Mouse (Mus musculus): ENCODE results near the gene Arhgap45.
"Not testable (repeated sequence)": the region's sequence is repeated elsewhere in the genome, so short reads cannot be mapped to it uniquely, and the experiment has no call there.

Arhgap45 gene

DNA sequence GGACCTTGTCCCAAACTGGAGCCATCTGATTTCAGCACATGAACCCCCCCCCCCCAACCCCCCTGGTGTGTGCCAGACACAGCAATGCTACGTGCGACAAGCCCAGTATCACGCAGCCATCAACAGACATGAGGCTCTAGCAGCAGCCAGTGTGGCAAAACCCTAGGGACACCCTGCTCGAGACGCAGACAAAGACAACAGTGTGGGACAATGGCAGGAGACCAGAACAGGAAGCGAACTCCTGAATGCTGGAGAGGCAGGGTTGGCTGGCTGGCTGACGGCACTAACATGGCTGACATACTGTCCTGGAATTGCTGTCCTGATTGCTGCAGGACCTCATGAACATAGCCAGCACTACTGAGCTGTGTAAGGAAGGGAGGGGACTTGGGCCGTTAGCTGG, 18.7 kb downstream of the Arhgap45 start:
- DNase-seq (ENCODE audit: low spot score) = no peak

- DNase-seq (ENCODE audit: low spot score) = no peak
These were observed 19.2 kb downstream of the Arhgap45 start for GRCm38 (mm10) chr10:80035686-80036085.

GRCm38 (mm10) chr10:80036832-80037231, 20.4 kb downstream of the Arhgap45 start:
- no peak for DNase-seq (ENCODE audit: low spot score)

GRCm38 (mm10) chr10:80039559-80039979, 23.1 kb downstream of the Arhgap45 start, which contains the start of gene Polr2e:
TSS of gene Polr2e (minus strand) at chr10:80039795.
- peak; percentile 96 for DNase-seq (ENCODE audit: low spot score)

GRCm38 (mm10) chr10:80041409-80042060, 25.1 kb downstream of the Arhgap45 start:
- DNase-seq (ENCODE audit: low spot score) = not testable (repeated sequence)

DNA sequence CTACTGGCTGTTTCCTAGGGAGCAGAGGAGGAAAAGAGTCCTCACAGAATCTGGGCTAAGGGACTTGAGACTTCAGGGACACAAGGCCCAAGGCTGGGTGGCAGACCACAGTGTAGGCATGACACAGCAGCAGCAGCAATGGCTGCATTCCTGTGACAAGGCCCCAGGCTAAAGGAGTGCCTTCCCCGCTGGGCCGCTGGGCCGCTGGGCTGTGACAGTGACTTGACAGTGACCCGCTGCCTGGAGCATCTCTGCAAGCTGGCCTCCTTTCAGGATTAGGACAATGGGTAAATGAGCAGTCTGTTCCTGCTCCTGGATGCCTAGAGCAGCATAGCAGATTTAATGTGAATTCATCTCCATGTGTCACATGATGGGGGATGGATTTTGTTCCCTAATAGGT, 27.6 kb downstream of the Arhgap45 start:
- DNase-seq (ENCODE audit: low spot score) = no peak

DNA sequence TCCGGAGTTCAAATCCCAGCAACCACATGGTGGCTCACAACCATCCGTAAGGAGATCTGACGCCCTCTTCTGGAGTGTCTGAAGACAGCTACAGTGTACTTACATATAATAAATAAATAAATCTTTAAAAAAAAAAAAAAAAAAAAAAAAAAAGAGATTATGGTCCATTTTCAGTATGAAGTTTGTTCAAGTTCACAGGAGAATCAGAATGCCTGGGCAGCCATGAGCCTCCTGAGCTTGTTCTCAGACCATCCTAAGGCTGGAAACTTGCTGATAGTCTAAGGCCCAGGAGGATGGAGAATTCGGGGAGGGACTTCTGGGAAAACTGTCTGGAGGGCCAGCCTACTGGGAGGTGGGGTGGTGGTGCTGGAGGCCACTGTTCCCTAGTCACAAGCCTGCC, 28.9 kb downstream of the Arhgap45 start:
- DNase-seq (ENCODE audit: low spot score) = not testable (repeated sequence)

DNA sequence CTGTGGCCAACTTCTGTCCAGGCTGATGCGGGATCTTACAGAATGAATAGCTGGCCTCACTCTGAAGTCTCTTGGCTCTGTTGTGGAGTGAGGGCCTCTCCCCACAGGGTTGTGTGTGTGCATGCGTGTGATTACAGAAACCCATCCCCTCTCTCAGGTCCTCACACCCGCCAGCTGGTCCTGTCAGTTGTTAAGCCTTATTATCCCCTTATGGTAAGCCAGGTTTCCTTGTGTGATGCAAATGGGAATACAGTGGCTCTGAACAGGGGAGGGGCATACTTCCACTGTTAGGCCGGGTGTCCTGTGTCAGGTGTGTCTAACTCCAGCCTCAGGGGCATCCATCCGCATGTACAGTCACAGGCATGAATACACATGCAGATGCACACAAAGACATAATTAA, 29.3 kb downstream of the Arhgap45 start:
- no peak for DNase-seq (ENCODE audit: low spot score)

DNA sequence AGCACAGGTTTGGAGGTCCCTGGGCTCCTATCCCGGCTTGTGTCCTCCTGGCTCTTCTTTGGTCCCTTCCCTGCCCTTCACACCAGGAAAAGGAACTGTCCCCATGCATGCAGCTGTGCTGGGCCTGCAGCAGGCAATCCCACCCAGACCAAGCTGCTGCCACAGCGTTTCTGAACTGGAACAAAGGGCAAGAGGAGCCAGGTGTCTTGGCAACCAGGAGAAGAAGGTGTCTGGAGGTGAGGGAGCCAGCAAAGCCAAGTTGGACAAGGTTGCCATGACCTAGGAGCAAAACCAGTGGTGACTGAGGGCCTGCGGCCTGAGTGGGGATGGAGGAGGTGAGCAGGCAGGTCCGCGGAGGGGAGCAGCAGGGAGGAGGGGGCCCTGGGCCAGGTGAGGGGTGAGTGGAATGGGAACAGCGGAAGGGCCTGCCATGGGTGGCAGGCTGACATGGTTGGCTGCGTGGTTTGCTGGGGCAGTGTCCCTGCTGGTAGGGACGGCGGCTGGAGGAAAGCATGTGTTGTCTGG, 30.6 kb downstream of the Arhgap45 start, which contains the start of gene Gpx4:
Gpx4 (plus strand) TSS at position 126 of the 525 bp plus-strand sequence.
- no peak for DNase-seq (ENCODE audit: low spot score)

- DNase-seq (ENCODE audit: low spot score) = no peak
These were observed 31.9 kb downstream of the Arhgap45 start for GRCm38 (mm10) chr10:80048396-80048795.

GRCm38 (mm10) chr10:80048834-80049233, 32.4 kb downstream of the Arhgap45 start:
- no peak for DNase-seq (ENCODE audit: low spot score)

DNA sequence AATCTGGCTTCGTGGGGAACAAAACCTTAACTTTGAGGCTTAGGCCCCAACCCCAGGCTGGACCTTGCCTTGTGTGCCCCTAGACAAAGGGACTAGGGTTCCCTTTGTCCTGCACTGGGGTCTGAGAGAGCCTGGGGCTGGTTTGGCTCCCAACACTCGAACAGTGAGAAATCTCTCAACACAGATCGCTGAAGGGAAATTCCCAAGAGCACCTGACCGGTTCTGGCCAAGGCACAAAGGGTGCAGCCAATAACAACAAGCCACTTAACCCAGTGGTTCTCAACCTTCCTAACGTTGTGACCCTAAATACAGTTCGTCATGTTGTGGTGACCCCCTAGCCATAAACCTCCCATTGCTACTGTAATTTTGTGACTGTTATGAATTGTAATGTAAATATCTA, 33.8 kb downstream of the Arhgap45 start:
- DNase-seq (ENCODE audit: low spot score) = no peak

DNA sequence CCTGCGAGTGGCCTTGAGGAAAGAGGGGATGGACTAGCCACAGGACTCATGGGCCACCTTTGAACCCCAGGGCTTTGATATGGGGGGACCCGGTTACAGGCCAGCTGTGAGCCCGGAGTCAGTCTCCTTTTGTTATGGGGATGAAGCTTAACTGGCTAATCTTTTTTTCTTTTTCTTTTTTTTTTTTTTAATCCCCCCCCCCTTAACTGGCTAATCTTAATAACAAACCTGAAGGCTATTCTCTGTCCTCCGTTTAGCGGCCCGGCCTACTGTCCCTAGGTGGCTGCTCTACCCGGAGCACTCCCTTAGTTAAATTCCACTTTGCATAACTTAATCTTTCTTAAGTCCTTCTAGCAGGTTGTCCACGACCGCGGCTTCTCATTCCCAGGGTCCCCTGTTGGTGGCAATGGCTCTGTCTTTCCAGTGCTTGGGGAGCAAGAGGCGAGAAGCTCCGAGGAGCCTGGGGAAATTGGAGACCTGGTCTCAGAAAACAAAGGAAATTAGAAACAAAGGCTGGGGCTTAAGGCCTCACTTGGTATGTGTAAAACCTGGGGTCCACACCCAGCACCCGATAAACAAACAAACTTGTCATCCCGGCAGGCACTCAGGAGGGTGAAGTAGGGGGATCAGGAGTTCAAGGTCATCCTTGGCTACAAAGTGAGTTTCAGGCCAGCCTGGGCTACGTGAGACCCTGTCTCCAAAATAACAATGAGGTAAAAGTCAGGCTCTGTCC, 34.6 kb downstream of the Arhgap45 start:
- DNase-seq (ENCODE audit: low spot score) = no peak

GRCm38 (mm10) chr10:80051618-80052373, 35.3 kb downstream of the Arhgap45 start:
- no peak for DNase-seq (ENCODE audit: low spot score)

DNA sequence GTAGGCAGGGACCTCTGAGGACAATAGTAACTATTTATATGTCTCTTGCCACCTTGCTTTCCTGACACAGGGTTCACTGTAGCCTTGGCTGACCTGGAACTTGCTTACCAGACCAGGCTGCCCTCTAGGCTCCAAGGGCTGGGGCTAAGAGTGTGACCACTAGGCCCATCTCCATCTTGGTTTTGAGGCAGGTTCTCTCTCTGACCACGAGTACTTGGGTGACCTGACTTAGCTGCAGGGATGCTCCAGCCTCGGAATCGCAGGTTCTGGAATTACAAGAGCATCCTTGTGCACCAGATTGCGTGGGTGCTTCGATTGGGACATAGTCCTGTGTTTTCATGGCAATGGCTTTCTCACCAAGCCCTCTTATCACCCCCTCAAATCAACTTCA, 35.9 kb downstream of the Arhgap45 start:
- no peak for DNase-seq (ENCODE audit: low spot score)

- peak; percentile 98 for DNase-seq (ENCODE audit: low spot score)
These were observed 36.9 kb downstream of the Arhgap45 start for GRCm38 (mm10) chr10:80053259-80053780.

DNA sequence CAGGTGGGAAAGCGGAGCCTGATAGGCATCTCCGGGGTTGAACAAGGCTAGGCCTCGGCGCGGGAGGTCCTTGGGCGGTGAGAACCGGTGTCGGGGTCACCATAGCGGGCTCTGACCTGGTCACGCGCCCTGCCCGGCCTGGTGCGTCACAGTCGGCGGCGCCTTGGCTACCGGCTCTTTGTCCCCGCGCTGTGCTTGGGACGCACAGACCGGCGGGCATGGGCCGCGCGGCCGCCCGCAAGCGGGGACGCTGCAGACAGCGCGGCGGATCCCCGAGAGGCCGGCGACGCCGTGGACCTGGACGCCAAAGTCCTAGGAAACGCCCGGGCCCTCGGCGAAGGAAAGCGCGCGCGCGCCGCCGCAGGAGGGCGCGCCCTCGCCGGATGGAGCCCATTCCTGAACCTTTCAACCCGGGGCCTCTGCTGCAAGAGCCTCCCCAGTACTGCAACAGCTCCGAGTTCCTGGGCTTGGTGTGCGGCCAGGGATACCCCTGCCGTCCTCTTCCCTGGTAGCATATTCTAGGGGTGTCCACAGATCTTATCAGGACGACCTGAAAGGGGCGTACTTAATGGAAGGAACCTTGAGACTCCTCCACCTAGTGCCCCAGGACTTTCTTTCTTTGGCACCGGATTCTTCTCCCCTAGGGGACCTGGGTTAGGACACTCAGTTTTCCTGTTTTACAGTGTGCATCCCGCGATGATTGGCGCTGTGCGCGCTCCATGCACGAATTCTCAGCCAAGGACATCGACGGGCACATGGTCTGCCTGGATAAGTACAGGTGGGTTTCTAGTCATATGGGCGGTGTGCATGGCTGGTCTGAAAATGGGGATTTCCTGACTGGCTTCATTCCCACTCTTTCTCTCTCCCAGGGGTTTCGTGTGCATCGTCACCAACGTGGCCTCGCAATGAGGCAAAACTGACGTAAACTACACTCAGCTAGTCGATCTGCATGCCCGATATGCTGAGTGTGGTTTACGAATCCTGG, 37.7 kb downstream of the Arhgap45 start:
- no peak for DNase-seq (ENCODE audit: low spot score)

DNA sequence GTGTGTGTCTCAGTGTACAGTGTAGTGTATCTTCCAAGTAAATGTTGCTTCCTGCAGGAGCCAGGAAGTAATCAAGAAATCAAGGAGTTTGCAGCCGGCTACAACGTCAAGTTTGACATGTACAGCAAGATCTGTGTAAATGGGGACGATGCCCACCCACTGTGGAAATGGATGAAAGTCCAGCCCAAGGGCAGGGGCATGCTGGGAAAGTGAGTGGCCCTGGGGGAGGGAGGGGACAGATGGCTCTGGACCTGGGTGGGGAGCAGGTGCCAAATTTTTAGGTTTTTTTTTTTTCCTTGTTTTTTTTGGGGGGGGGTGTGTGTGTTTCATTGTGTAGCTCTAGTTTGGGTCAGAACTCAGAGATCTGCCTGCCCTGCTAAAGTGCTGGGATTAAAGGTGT, 38.5 kb downstream of the Arhgap45 start:
- DNase-seq (ENCODE audit: low spot score) = not testable (repeated sequence)

DNA sequence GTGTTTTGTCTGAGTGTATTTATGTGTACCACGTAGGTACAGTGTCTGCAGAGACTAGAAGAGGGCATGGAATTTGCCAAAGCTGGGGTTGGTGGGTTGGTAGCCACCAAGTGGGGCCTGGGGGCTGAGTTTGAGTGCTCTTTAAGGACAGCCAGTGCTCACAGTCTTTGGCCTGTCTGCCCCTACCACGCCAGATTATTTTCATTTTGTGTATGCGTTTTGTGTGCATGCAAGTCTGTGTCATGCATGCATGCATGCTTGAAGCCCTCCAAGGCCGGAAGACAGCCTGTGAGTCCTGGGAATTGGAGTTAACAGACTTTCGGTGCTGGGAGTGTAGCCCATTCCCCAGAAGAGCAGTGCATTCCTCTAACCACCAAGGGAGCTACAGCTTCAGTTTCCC, 38.9 kb downstream of the Arhgap45 start:
- no peak for DNase-seq (ENCODE audit: low spot score)

DNA sequence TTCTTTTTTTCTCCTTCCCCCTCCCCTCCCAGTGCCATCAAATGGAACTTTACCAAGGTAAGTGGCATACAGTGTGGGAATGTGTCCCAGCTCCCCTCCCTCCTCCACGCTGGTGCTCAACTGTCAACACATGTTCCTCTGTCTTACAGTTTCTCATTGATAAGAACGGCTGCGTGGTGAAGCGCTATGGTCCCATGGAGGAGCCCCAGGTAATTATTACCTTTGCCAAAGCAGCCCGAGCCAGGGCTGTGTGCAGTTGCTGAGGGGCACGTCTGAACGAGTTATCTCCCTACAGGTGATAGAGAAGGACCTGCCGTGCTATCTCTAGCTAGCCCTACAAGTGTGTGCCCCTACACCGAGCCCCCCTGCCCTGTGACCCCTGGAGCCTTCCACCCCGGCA, 39.4 kb downstream of the Arhgap45 start:
- DNase-seq (ENCODE audit: low spot score) = no peak

GRCm38 (mm10) chr10:80056506-80056905, 40.1 kb downstream of the Arhgap45 start:
- DNase-seq (ENCODE audit: low spot score) = no peak
